Mouse (Mus musculus): ENCODE data around the gene Cela3a. TPM values are rescaled to one million over a fixed set of nuclear protein-coding genes. Genes with fewer than 3 reads are reported as not detected.

The Cela3a gene
- polyA plus RNA-seq, 1 experiment: not detected

DNA sequence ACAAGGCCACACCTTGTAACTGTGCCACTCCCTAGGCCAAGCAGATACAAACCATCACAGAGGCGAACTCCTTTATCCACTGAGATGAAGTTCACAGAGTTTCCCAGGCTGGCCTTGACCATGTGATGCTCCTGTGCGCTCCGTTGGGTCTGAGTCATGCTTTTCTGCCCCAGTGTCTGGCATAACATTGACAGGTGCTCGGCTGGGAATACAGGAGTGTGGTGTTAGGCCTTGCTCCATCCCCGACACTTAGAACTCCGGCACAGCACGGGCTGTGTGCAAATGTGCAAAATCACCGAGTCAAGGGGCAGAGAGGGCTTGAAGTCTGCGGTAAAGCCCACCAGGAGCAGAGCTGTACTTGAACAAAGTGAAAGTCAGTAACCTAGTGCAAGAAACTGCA is 16.7 kb downstream of the Cela3a start:
- no peaks in the 10 kb centered on the region for H3K36me3 ChIP-seq (ENCODE audit: control insufficient read depth, insufficient read depth, low read length)
- no peaks in the 10 kb centered on the region for H3K27me3 ChIP-seq (ENCODE audit: control insufficient read depth, insufficient read depth, low read length)
- TF ChIP-seq POLR2A (IDR thresholded peaks at IDR 0.05; ENCODE audit: low read depth, low read length): no peak
- TF ChIP-seq CTCF (IDR thresholded peaks at IDR 0.05; ENCODE audit: extremely low read depth, insufficient read length, insufficient replicate concordance, low read depth, low read length): no peak
- H3K4me3 ChIP-seq (ENCODE audit: low read depth, low read length): no peak overlapping the region
- 60% methylated on average over 9 of the region's 9 CpGs for WGBS
- H3K4me1 ChIP-seq (ENCODE audit: control insufficient read depth, insufficient read depth, insufficient read length, low read length): peaks cover 10% of the 10 kb centered on the region
- H3K27ac ChIP-seq (ENCODE audit: insufficient read depth, low read depth, low read length): no peak overlapping the region

DNA sequence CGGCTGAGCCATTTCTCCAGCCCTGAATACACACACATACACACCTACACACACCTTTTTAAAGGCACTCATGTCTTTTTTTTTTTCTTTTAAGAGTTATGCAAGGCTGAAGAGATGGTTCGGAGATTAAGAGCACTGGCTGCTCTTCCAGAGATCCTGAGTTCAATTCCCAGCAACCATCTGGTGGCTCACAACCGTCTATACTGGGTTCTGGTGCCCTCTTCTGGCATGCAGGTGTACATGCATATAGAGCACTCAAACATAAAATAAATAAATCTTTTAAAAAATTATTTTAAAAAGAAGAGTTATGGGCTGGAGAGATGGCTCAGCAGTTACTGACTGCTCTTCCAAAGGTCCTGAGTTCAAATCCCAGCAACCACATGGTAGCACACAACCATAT is 18.3 kb downstream of the Cela3a start:
- H3K27me3 ChIP-seq (ENCODE audit: control insufficient read depth, insufficient read depth, low read length): no peaks in the 10 kb centered on the region
- no peaks in the 10 kb centered on the region for H3K36me3 ChIP-seq (ENCODE audit: control insufficient read depth, insufficient read depth, low read length)
- TF ChIP-seq CTCF (IDR thresholded peaks at IDR 0.05; ENCODE audit: extremely low read depth, insufficient read length, insufficient replicate concordance, low read depth, low read length) (peak; percentile 44; the same call in 1 of the 2 replicates), POLR2A (IDR thresholded peaks at IDR 0.05; ENCODE audit: low read depth, low read length) (no peak)
- H3K27ac ChIP-seq (ENCODE audit: insufficient read depth, low read depth, low read length): no peak overlapping the region
- 89% methylated on average over 3 of the region's 3 CpGs for WGBS
- no peak overlapping the region for H3K4me3 ChIP-seq (ENCODE audit: low read depth, low read length)
- H3K4me1 ChIP-seq (ENCODE audit: control insufficient read depth, insufficient read depth, insufficient read length, low read length): peaks cover 10% of the 10 kb centered on the region

DNA sequence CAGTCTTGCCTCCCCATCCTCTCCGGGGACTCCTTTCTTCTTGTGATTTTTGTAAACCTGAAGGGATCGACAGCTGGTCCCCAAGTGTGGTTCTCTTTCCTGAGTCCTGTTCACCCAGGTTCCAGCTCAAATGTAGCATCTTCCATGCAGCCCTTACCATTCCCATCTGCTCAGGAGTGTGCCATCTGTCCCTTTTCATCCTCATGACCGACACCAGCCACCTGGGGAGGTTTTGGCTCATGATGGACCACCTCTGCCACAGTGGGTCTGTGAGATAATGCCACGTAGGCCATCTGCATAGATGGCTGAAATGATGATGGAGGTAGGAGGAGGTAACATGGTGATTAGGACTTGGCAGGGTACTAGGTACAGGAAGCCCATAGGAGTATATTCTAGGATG is 19.4 kb downstream of the Cela3a start:
- H3K27ac ChIP-seq (ENCODE audit: insufficient read depth, low read depth, low read length): no peak overlapping the region
- TF ChIP-seq POLR2A (IDR thresholded peaks at IDR 0.05; ENCODE audit: low read depth, low read length) (no peak), CTCF (IDR thresholded peaks at IDR 0.05; ENCODE audit: extremely low read depth, insufficient read length, insufficient replicate concordance, low read depth, low read length) (no peak)
- H3K4me1 ChIP-seq (ENCODE audit: control insufficient read depth, insufficient read depth, insufficient read length, low read length): peaks cover 10% of the 10 kb centered on the region
- no peaks in the 10 kb centered on the region for H3K27me3 ChIP-seq (ENCODE audit: control insufficient read depth, insufficient read depth, low read length)
- H3K4me3 ChIP-seq (ENCODE audit: low read depth, low read length): no peak overlapping the region
- H3K36me3 ChIP-seq (ENCODE audit: control insufficient read depth, insufficient read depth, low read length): no peaks in the 10 kb centered on the region
- WGBS: 91% methylated on average over 4 of the region's 4 CpGs

DNA sequence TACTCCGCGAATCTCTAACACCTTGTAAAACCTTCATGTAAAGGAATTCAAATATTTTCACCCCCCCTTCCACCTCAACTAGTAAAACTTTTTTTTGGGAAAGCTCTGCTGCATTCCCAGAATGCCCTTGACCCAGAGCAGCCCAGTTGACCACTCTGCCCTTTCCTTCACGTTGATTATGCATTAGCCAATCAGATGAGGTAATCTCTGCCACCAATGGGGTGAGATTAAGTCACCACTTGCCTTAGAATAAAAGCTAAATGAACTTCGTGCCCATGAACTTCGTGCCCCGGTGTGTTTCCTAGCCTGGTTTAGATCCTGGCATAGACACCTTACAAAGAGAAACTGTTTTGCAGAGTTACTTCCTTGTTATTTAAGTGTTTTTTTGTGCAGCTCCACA is 20.6 kb downstream of the Cela3a start:
- Histone ChIP-seq H3K27ac (ENCODE audit: insufficient read depth, low read depth, low read length) (peak overlapping the region; percentile 99), H3K27me3 (ENCODE audit: control insufficient read depth, insufficient read depth, low read length) (no peaks in the 10 kb centered on the region), H3K36me3 (ENCODE audit: control insufficient read depth, insufficient read depth, low read length) (no peaks in the 10 kb centered on the region), H3K4me3 (ENCODE audit: low read depth, low read length) (peak overlapping the region; percentile 80), H3K4me1 (ENCODE audit: control insufficient read depth, insufficient read depth, insufficient read length, low read length) (peaks cover 10% of the 10 kb centered on the region)
- TF ChIP-seq POLR2A (IDR thresholded peaks at IDR 0.05; ENCODE audit: low read depth, low read length) (no peak), CTCF (IDR thresholded peaks at IDR 0.05; ENCODE audit: extremely low read depth, insufficient read length, insufficient replicate concordance, low read depth, low read length) (no peak)
- WGBS: 4% methylated on average over 6 of the region's 6 CpGs

DNA sequence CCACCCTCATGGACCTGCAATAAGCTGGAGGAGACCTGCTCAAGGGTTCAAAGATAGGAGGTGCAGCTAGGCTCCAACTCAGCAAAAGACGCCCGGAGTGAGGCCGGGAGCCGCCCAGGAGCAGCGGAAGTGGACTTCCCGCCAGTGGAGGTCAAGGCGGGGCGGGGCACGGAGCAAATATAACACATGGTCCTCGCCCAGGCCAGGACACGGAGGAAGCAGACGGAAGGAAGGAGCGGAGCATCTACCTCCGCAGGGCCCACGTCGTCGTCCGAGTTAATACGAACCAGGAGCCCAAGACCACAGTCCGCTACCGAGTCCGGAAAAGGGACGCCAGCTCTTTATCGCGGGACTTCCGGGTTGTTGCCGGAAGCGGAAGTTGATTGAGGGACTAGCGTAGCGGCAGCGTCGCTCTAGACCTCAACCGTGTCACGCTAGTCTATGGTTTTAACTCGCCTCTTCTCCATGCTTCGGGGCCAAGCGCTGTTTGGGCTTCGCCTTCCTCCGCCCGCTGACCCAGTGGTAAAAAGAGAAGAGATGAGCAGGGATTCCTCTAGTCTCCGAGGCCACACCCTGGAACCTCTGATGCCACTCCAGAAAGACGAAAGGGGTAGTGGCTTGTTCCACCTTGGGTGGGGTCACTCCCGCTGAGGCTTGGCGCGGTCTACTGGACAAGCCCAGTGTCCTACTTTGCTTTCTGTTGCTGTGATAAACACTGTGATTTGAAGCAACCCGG is 21.4 kb downstream of the Cela3a start:
- no peaks in the 10 kb centered on the region for H3K36me3 ChIP-seq (ENCODE audit: control insufficient read depth, insufficient read depth, low read length)
- TF ChIP-seq CTCF (IDR thresholded peaks at IDR 0.05; ENCODE audit: extremely low read depth, insufficient read length, insufficient replicate concordance, low read depth, low read length) (no peak), POLR2A (IDR thresholded peaks at IDR 0.05; ENCODE audit: low read depth, low read length) (peak; percentile 55)
- peak overlapping the region; percentile 99 for H3K27ac ChIP-seq (ENCODE audit: insufficient read depth, low read depth, low read length)
- peak overlapping the region; percentile 80 for H3K4me3 ChIP-seq (ENCODE audit: low read depth, low read length)
- no peaks in the 10 kb centered on the region for H3K27me3 ChIP-seq (ENCODE audit: control insufficient read depth, insufficient read depth, low read length)
- under 1% methylated on average over 46 of the region's 46 CpGs for WGBS
- H3K4me1 ChIP-seq (ENCODE audit: control insufficient read depth, insufficient read depth, insufficient read length, low read length): peaks cover 10% of the 10 kb centered on the region

DNA sequence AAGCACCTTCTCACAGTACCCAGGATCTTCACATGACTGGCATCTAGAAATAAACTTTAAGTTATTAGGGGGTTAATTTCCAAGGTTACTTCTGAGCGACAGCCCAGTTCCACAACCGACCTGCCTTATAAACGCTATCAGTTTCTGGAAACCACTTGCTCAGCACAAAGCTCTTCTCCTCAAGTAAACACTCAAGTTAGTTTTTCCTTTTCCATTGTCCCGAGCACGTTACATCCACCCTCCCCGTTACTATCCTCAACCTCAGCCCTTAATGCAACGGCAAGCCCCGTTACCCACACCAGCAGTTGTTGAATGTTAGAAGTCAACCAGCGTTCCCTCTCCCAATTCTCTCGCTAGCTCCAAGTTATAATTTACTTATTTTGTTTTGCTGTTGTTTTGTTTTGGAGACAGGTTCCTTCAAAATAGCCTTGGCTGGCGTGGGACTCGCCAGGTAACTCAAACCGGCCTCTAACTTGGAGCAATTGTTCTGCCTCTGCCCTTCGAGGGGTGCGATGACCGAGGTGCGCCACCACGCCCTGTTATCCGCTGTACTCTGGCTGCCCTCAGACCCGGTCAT is 22.0 kb downstream of the Cela3a start:
- Histone ChIP-seq H3K4me3 (ENCODE audit: low read depth, low read length) (peak overlapping the region; percentile 80), H3K36me3 (ENCODE audit: control insufficient read depth, insufficient read depth, low read length) (no peaks in the 10 kb centered on the region), H3K27ac (ENCODE audit: insufficient read depth, low read depth, low read length) (peak overlapping the region; percentile 99), H3K4me1 (ENCODE audit: control insufficient read depth, insufficient read depth, insufficient read length, low read length) (peaks cover 6% of the 10 kb centered on the region; the same call in 1 of the 2 replicates), H3K27me3 (ENCODE audit: control insufficient read depth, insufficient read depth, low read length) (no peaks in the 10 kb centered on the region)
- WGBS: under 1% methylated on average over 20 of the region's 20 CpGs
- TF ChIP-seq CTCF (IDR thresholded peaks at IDR 0.05; ENCODE audit: extremely low read depth, insufficient read length, insufficient replicate concordance, low read depth, low read length): no peak
- no peak for TF ChIP-seq POLR2A (IDR thresholded peaks at IDR 0.05; ENCODE audit: low read depth, low read length)
